Mouse (Mus musculus) liver, postnatal 0 days (tissue): ENCODE results near the gene Col4a3.

Source experiments
- CTCF ChIP-seq: sonication (generic); IDR thresholded peaks from 2 replicates; pipeline ENCODE4 v1.5.1; 2016; ENCODE audit warnings: antibody characterized with exemption, low read depth
- EP300 ChIP-seq: IDR thresholded peaks from 2 replicates; pipeline ENCODE4 v1.6.1; 2016; ENCODE audit warnings: antibody characterized with exemption, low read depth, mild to moderate bottlenecking

DNA sequence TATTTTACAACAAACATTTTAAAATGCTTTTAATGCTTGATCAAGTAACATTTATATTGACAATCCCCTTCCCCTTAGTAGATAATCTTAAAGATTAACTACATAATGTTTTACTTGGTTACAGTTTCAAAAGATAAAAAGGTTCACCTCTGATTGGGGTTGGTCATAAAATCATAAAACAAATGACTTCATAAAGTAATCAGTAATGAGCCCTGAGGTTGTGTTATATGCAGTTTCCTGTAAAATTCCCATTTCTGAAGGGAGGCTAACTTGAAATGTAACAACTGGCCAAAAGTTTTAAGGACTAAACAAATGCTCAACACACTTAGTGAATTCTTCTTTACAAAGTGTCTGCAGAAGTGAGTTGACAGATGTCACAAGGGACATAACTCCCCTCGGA lies 179.5 kb downstream of the Col4a3 start:
- TF ChIP-seq EP300, result no peak
- no peak for TF ChIP-seq CTCF
